Mouse (Mus musculus): Measurements from ENCODE around the gene Ankrd12.

DNA sequence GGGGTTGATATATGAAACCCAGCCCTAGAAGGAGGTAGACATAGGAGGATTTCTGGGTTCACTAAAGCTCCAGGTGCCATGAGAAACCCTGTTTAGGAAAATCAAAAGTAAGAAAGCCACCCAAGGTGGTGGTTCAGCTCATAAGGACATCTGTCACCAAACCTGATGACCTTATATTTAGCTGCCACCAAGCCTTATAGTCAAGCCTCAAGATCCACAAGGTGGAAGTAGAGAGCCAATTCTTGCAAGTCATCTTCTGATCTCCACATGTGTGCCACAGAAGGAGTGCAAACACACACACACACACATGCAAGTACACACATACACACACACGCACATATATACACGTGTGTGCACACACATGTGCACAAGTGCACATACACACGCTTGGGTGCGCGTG, 124.8 kb downstream of the Ankrd12 start:
- TF ChIP-seq GATA1 (IDR thresholded peaks at IDR 0.05; ENCODE audit: low read length) (no peak), TAL1 (IDR thresholded peaks at IDR 0.05; ENCODE audit: low read length) (no peak)

Measured in erythroblast, embryonic 14.5 days (primary cell).